Mouse (Mus musculus) thymus, adult 2 months (tissue): ENCODE results near the gene Gna12. TPM values are rescaled to one million over a fixed set of nuclear protein-coding genes. Genes with fewer than 3 reads are reported as not detected.

Experiments used
- DNase-seq: peaks from one replicate; pipeline ENCODE4 v3.0.0; 2021
- H3K27ac ChIP-seq: fragments of 200-500 bp; 2 replicates; pipeline ENCODE4 v1.5.1; 2012; ENCODE audit warnings: low read length, control low read depth; ENCODE audit not compliant: control insufficient read depth, insufficient read depth
- H3K27me3 ChIP-seq: fragments of 200-500 bp; 2 replicates; pipeline ENCODE4 v1.6.1; 2012; ENCODE audit warnings: mild to moderate bottlenecking, low read length, moderate library complexity, mixed read lengths; ENCODE audit not compliant: control insufficient read depth, insufficient read depth
- H3K36me3 ChIP-seq: fragments of 200-500 bp; 2 replicates; pipeline ENCODE4 v1.6.1; 2012; ENCODE audit warnings: mild to moderate bottlenecking, low read length, moderate library complexity; ENCODE audit not compliant: control insufficient read depth, insufficient read depth
- H3K4me1 ChIP-seq: fragments of 200-500 bp; replicated peaks from 2 replicates; pipeline ENCODE4 v1.6.1; 2012; ENCODE audit warnings: low read length; ENCODE audit not compliant: control insufficient read depth, insufficient read depth
- H3K4me3 ChIP-seq: fragments of 200-500 bp; 2 replicates; pipeline ENCODE4 v1.5.1; 2012; ENCODE audit warnings: mild to moderate bottlenecking, low read length, control low read depth, moderate library complexity; ENCODE audit not compliant: control insufficient read depth, insufficient read depth
- CTCF ChIP-seq: fragments of 200-500 bp; IDR thresholded peaks from 2 replicates; pipeline ENCODE4 v1.5.1; 2012; ENCODE audit warnings: mild to moderate bottlenecking, control low read depth, low read length, moderate library complexity, borderline replicate concordance; ENCODE audit not compliant: control insufficient read depth, poor library complexity, insufficient read depth; ENCODE audit errors: extremely low read depth
- POLR2A ChIP-seq: fragments of 200-500 bp; IDR thresholded peaks from 2 replicates; pipeline ENCODE4 v1.6.1; 2012; ENCODE audit warnings: mild to moderate bottlenecking, low read length, control low read depth, moderate library complexity; ENCODE audit not compliant: control insufficient read depth, poor library complexity, insufficient read depth; ENCODE audit errors: extremely low read depth
- WGBS: fragments of 180-500 bp; shearing (Covaris S2); methylation state at CpG from one replicate; pipeline ENCODE4 v1.1.7; 2018; 5-methylcytosine and 5-hydroxymethylcytosine counted together
- polyA plus RNA-seq: library from polyadenylated mRNA; depleted of rRNA; stranded (reverse); fragments of >200 nt; gene quantifications from 2 replicates; pipeline ENCODE4 v1.2.3, GENCODE M21; 2012

Gna12 gene
- polyA plus RNA-seq, 1 experiment: 69.0 TPM

DNA sequence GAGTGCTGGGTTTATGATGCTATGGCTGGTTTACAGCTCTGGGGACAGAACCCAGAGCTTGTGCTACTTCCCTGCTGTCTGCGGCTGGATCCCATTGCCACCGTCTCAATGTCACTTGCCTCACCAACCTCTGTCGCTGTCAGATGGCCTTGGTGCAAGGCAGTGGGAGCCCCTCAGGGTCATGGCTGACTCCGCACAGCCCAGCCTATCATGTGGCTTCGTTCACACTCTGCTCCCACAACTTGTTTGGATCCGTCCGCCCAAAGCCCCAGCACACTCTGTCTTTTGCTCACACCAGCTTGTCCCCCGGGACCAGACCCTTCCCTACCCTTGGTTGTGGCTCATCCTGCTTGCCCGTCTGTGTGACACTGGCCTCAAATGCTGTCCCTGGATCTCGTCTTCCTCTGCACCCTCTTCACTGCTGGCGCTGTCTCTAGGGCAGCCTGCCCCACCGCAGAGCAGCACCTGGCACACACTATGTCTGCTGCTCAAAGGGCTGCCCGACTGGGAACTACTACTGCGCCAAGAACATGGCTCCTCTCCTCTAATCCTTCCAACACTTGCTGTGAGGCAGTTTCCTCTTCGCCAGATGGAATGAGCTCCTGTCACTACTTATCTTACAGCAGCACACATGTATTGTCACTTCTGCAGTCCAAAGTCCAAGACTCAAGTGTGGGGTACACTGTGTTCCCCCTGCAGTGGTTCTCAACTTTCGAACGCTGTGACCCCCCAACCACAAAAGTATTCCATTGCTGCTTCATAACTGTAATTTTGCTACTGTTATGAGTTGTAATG, 103.1 kb downstream of the Gna12 start:
- DNase-seq: no peak
- 94% methylated on average over 17 of the region's 17 CpGs for WGBS
- H3K4me1 ChIP-seq: no peaks in the 10 kb centered on the region; the same call in 1 of the 2 replicates
- no peak overlapping the region for H3K4me3 ChIP-seq
- H3K36me3 ChIP-seq: no peaks in the 10 kb centered on the region
- H3K27me3 ChIP-seq: no peaks in the 10 kb centered on the region
- TF ChIP-seq CTCF: no peak
- no peak for TF ChIP-seq POLR2A
- no peak overlapping the region for H3K27ac ChIP-seq

DNA sequence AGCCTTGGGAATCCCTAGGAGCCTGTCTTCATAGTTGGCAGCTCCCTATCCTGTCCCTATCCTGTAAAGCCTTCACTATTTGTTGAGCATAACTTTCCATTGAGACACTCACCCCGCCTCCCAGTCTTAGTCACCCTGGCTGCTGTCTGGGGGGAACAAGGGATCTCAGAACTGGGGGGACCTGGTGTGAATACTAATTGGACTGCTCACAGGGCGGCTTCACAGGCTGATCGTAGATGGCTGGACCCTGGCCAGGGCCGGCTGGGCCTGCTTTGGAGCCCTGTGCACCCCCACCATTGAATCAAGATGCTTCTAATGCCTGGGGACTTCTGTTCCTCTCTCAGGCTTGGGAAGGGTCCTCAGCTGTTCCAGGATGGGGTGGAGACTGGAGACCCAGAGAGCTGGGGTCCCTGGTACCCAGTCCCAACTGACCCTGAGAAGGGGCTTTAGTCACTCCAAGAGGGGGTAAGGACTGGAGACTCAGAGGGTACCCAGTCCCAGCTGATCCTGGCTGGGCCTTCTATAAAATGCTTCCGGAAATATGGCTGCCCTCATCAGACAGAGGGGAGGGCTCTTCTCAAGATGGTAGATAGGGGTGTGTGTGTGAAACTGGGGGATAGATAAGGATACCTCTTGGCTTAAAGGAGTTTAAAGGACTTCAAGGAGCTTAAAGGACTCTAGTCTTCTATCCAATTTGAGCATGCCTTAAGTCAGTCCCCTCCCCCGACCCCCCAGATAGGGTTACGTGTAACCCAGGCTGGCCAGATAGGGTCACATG, 104.0 kb downstream of the Gna12 start:
- DNase-seq: no peak
- Histone ChIP-seq H3K4me1 (peaks cover under 1% of the 10 kb centered on the region; the same call in 1 of the 2 replicates), H3K4me3 (no peak overlapping the region), H3K27me3 (no peaks in the 10 kb centered on the region), H3K27ac (no peak overlapping the region), H3K36me3 (no peaks in the 10 kb centered on the region)
- 96% methylated on average over 7 of the region's 7 CpGs for WGBS
- TF ChIP-seq CTCF (no peak), POLR2A (no peak)

DNA sequence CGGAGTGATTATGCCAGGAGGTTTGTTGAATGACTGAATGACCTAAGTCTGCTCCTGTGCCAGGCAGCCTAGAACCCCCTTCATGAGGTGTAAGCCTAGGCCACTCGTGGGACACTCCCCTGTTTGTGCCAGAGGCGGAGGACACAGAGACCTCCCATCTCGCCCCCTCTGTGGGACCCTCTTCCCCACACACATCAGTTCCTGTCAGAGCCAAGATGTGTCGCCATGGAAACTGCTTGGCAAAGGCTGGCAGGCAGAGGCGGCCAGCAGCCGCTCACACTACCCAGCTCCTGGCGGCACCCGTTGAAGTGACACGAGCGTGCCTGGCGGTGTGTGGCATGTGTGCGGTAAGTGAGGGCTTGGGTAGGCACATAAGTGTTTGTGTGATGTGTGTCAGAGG, 106.4 kb downstream of the Gna12 start, which contains the start of gene Amz1:
TSS of gene Amz1 (plus strand) at position 306 of the 400 bp plus-strand sequence.
- DNase-seq: no peak
- no peak within 1 kb of the TSS for H3K27ac ChIP-seq
- 78% methylated on average over 13 of the region's 13 CpGs for WGBS
- no peaks in the 10 kb centered on the region for H3K27me3 ChIP-seq
- 0 out of 2 replicates have a peak, but pooled peaks cover 2% of the 10 kb centered on the region for H3K4me1 ChIP-seq
- H3K36me3 ChIP-seq: 0 out of 2 replicates have a peak, but pooled peaks cover 3% of the 10 kb centered on the region
- no peak for TF ChIP-seq POLR2A
- no peak for TF ChIP-seq CTCF
- H3K4me3 ChIP-seq: no peak within 1 kb of the TSS

DNA sequence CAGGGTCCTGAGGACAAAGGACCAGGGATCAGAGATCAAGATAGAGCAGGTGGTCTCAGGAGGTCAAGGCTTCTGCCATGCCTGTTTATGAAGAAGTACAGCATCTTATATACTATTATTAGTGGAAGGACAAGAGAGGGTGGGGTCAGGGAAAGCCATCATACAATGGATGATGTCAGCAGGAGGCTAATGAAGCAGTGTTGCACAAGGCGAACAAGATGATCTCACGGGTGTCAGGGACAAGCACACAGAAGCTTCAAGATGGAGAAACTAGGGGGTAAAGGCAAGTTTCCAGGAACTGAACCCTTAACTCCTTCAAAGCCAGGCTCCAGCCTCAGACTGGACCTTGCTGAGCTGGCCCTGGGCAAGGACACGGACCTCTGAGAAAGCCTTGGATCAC, 108.1 kb downstream of the Gna12 start:
- WGBS: 92% methylated on average over 3 of the region's 3 CpGs
- no peak overlapping the region for H3K27ac ChIP-seq
- no peak for TF ChIP-seq POLR2A
- no peak for TF ChIP-seq CTCF
- H3K4me3 ChIP-seq: no peak overlapping the region
- DNase-seq: no peak
- H3K27me3 ChIP-seq: no peaks in the 10 kb centered on the region
- peaks cover 16% of the 10 kb centered on the region for H3K36me3 ChIP-seq
- H3K4me1 ChIP-seq: 0 out of 2 replicates have a peak, but pooled peaks cover 2% of the 10 kb centered on the region

DNA sequence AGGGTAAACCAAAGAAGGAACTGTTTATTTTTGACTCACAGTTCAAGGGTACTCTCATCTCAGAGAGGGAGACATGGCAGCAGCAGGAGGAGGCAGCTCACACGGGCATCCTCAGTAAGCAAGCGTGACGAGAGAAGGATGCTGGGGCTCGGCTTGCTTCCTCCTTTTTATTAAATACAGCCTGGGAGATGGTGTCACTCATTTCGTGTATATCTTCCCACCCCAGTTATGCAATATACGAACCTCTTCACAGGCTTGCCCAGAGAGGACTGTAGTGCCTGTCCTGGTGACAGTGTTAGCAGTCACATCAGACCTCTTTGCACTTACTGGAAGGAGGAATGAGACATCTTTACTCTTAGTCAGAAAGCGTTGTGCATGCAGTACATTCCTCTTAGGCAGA, 109.5 kb downstream of the Gna12 start:
- Histone ChIP-seq H3K4me3 (no peak overlapping the region), H3K27ac (no peak overlapping the region), H3K27me3 (no peaks in the 10 kb centered on the region), H3K36me3 (peaks cover 23% of the 10 kb centered on the region), H3K4me1 (0 out of 2 replicates have a peak, but pooled peaks cover 2% of the 10 kb centered on the region)
- WGBS: 78% methylated on average over 7 of the region's 7 CpGs
- no peak for DNase-seq
- no peak for TF ChIP-seq POLR2A
- no peak for TF ChIP-seq CTCF

DNA sequence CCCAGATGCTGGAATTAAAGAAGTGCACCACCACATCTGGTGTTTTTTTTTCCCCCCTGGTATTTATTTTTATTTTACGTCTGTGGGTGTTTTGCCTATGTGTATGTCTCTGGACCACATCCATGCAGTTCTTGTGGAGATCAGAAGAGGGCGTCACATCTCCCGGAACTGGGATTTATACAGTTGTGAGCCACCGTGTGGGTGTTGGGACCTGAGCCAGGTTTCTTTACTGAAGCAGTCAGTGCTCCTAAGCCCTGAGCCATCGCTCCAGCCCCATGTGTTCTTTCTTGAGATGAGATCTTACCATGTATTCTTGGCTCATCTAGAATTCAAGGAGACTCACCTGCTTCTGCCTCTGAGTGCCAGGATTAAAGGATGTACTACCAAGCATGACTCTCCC, 119.2 kb downstream of the Gna12 start:
- Histone ChIP-seq H3K4me1 (peaks cover 1% of the 10 kb centered on the region; the same call in 1 of the 2 replicates), H3K4me3 (no peak overlapping the region), H3K36me3 (peaks cover 33% of the 10 kb centered on the region), H3K27me3 (no peaks in the 10 kb centered on the region), H3K27ac (no peak overlapping the region)
- no peak for DNase-seq
- 96% methylated on average over 5 of the region's 5 CpGs for WGBS
- TF ChIP-seq POLR2A: no peak
- no peak for TF ChIP-seq CTCF
